Mouse (Mus musculus) lung, postnatal 0 days (tissue): ENCODE measurements around the gene Arhgef25.

ENCODE experiments used
- CTCF ChIP-seq: IDR thresholded peaks from 2 replicates; pipeline ENCODE4 v1.5.1; 2016; ENCODE audit warnings: antibody characterized with exemption, mild to moderate bottlenecking
- EP300 ChIP-seq: IDR thresholded peaks from 2 replicates; pipeline ENCODE4 v1.6.1; 2016; ENCODE audit warnings: antibody characterized with exemption, mild to moderate bottlenecking, control low read depth

DNA sequence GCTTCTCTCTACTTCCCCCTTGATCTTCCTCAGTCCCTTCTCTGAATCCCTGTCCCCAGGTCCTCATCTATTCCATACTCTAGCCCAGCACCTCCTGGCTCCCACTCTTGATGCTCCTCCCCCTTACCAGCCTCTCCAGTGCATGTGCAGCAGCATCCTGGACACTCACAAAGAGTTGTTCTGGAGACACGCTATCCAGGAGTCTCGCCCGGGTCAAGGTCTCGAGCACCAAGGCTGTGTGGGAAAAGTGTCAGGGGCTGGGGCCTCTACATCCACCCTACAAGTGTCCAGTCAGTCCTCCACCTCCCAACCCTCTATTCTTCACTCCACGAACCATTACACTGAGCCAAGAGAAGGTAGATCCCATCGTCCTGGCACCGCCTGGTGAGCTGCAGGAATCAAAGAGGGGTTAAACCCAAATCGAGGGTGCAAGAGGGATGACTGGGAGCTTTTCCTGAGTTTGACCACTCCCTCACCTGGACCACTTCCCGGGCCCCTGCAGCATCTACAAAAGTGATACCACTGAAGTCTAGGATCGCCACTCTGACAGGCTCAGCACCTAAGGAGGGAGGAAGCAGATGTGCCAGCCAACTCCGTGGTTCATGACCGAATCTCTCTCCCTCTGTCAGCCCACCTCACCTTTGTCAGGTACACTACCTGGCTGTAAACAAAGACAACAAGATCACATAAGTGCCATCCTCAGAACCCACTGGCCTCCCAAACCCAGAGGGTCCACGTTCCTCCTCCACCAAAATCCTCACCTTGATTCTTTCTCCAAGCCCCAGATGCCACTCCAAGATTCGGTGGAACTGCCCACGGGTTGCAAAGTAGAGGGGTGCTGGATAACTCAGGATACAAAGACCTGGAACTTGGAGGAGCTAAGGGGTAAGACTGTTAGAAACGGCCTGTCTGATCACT is 16.5 kb downstream of the Arhgef25 start:
- TF ChIP-seq CTCF, result no peak
- no peak for TF ChIP-seq EP300
